Mouse (Mus musculus): ENCODE data around the gene Il18rap.

The Il18rap gene

DNA sequence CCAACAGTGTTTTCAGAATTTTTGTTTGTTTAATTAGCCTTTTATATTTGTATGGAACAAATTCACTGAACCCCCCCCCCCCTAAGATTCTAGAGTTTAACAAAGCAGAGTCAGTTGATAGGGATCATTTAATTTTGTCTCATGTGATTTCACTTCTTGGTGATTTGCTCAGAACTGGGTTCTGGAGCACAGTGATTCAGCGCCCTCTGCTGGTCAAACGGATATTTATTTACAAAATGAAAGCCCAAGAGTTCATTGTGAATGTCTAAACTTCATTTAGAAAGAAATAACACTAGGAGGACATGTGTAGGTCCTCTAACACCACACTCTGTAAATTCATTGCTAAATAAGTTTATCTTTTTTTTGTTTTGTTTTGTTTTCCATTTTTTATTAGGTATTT lies 29.5 kb downstream of the Il18rap start:
- peak in 1 of 2 experiments; percentile 47 for DNase-seq (ENCODE audit: low spot score in 2 of 2)

DNA sequence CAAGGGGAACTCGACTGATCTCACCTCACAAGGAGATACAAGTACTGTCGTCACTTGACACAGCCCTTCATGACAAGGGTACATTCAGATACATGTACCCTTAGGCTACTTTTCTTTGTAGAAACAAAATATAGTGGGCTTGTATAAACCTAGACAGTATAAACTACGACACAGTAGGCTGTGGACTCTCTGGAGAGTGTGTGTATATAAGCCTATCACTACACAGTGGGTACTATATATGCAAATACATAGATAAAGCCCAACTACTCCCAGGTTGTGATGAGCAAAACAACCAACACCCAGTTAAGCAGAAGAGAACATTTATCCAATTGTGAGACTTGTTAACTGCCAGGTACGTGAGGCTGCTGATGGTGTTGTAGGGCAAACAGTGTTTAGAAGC lies 31.5 kb downstream of the Il18rap start:
- DNase-seq (ENCODE audit: low spot score in 2 of 2): no peak

DNA sequence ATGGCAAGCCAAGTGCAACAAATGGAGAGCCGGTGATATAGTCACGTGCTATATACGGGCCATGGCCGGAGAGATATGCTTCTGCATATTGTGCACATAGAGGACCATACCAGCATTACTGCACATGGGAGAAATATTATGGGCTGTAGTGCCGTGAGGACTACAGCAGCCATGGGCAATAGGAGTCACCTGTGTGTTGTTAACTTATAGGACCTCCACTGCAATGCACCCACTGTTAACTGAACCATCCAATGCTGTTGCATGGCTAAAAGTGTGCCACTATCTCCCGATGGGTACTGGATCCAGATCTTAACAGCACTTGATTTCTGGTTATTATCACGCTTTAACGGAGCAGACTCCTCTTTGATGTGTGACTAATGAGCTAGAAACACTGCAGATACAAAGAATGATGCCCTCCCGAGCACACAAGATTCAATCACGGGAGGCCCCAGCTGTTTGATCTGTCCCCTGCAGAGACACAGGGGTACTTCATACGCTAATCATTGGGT lies 32.0 kb downstream of the Il18rap start:
- no peak for DNase-seq (ENCODE audit: low spot score in 2 of 2)

- DNase-seq (ENCODE audit: low spot score in 2 of 2): no peak
Observed at GRCm38 (mm10) chr1:40547762-40548161, 32.6 kb downstream of the Il18rap start.

DNA sequence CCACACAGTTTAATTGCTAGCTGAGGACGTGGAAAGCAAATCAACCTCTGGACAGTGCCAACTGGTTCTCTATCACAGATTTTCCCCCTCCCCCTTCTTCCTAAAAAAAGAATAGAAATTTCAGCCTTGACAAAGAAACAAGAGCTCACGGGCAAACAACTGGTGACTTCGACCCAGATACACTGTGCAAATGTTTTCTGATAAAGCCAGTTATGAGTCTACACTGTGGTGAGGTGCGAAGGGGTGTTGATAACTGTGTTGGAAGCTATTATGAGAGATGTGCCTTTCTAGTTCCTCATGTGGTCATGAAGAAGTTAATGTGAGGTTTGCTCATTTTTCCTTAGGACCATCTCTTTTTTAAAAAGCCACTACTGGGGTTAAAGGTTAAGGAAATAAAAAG lies 54.2 kb downstream of the Il18rap start:
- no peak for DNase-seq (ENCODE audit: low spot score in 2 of 2)

DNA sequence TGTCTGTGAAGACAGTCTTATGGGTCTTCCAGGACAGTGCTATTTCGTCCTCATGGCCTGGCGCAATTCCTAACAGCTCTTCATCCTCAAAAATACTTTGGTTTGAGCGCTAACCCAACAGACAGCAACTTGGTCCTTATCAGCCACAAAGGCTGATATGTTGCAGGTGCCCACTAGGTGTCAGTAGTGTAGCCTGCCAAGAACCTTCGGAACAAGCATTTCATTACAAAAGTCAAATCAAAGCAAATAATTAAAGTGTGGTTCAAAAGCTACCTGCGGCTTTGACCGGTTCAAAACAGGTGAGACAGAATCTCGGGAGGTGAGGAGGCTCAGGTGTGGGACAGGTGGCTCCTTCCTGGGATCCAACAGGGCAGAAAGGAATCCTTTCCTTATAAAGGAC lies 64.6 kb downstream of the Il18rap start, which contains the start of gene Slc9a4:
Gene Slc9a4 (plus strand): TSS at position 298 of the 400 bp plus-strand sequence.
- DNase-seq (ENCODE audit: low spot score in 2 of 2): peak in 1 of 2 experiments; percentile 31

GRCm38 (mm10) chr1:40580269-40580668 lies 65.1 kb downstream of the Il18rap start:
- no peak for DNase-seq (ENCODE audit: low spot score in 2 of 2)

DNA sequence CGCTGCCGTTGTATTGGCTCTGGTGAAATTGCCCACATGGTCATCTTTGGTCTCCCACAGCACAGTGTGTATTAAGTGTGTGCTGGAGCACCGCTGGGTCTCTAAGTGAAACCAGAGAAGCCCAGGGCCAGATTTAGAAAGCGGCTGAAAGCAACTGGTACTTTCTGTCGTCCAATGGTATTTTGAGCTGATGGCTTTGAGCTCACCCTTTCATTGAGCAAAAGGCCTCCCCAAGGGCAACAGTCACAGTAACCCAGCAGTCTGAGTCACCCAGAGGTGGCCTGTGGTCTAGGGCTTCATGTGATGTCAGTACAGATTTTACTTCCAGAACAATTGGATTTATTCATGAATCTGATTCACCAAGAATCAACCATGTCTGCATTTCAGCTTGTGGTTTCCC lies 71.6 kb downstream of the Il18rap start:
- no peak for DNase-seq (ENCODE audit: low spot score in 2 of 2)

DNA sequence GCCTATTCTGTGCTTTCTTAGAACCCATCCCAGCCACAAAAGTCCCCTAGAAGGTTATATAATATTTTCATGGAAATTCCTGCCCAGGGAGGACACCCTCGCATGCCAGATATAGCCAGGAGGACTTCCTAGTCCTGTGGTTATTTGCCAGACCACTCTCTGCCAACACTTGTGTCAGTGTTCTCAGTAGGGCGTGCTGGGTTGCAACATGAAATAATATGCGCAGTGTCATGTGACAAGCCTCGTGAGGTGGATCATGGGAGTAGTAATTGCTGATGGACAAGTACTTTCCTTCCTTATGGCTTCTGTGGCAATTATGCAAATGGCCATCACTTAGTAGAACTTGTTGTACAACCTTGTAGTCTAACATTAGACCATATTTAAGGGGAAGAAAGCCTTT lies 75.8 kb downstream of the Il18rap start:
- DNase-seq (ENCODE audit: low spot score in 2 of 2): no peak

- no peak for DNase-seq (ENCODE audit: low spot score in 2 of 2)
Observed at GRCm38 (mm10) chr1:40597822-40598221, 82.7 kb downstream of the Il18rap start.

GRCm38 (mm10) chr1:40599661-40600060 lies 84.5 kb downstream of the Il18rap start:
- DNase-seq (ENCODE audit: low spot score in 2 of 2): peak in 1 of 2 experiments; percentile 6

GRCm38 (mm10) chr1:40600394-40601327 lies 85.5 kb downstream of the Il18rap start:
- DNase-seq (ENCODE audit: low spot score in 2 of 2): peak; percentile 29 to 50

All from frontal cortex, postnatal 14 days (tissue).